8 mouse cellular contexts compared by ENCODE assay signal in the genomic region with DNA sequence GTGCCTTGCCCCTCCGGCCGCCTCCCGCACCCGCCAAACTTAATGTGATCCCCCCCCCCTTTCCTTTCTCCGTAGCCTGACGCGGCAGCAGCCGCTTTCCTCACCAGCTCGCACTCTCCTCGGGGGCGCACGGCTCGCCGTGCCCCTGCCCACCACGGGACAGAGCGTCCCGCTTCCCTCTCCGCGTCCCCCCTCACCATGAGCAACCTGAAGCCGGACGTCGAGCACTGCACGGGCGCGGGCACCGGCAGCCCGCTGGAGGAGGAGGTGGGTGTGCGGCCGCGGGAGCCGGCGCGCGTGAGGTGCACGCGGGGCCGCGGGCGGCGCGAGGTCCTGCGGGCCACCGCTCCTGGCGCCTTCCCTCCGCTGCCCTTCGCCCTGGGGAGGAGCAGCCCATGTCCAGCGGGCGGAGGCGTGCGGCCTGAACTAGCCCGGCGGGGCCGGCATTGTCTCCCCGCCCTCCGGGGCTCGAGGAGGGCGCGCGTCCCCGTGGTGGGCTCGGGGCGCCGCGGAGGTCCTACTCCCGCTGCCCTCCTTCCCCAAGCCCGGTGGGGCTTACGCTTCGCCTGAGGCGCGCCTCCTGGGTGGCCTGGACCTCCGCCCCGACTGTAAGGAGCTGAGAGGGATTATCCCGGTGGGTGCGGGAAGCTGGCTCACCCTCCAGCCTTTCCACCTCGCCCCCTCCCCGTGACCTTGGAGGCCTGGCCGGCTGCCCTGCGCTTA. TPM values are rescaled to one million over a fixed set of nuclear protein-coding genes. Genes with fewer than 3 reads are reported as not detected.
DNase-seq lines count a peak whose midpoint lies in the region; ATAC-seq and TF ChIP-seq lines count a peak whose summit lies in the region.

No protein-coding gene starts in this region.

- 3% methylated on average over 75 of the region's 78 CpGs for WGBS in bone marrow, adult 2 months
- WGBS in lung, embryonic 15.5 days, result under 1% methylated on average over 67 of the region's 78 CpGs

- H3K4me3 ChIP-seq in bone marrow, adult 2 months (replicated peaks; ENCODE audit: control insufficient read depth, low read depth, low read length), result peak overlapping the region; percentile 50
- H3K4me3 ChIP-seq in lung, embryonic 15.5 days, result peak overlapping the region; percentile 75

- no peaks in the 10 kb centered on the region for H3K4me1 ChIP-seq in bone marrow, adult 2 months (ENCODE audit: control insufficient read depth, insufficient read depth, low read length)
- H3K4me1 ChIP-seq in lung, embryonic 15.5 days, result peaks cover 16% of the 10 kb centered on the region

- H3K27ac ChIP-seq in bone marrow, adult 2 months (ENCODE audit: control insufficient read depth, insufficient read depth, low read depth, low read length, poor library complexity), result peak overlapping the region; percentile 27; the same call in 1 of the 2 replicates
- H3K27ac ChIP-seq in lung, embryonic 15.5 days, result peak overlapping the region; percentile 45

- peak; percentile 55 for DNase-seq in ovary, postnatal 36 days (ENCODE audit: low spot score)
- no peak for DNase-seq in ovary, postnatal 10 days (ENCODE audit: low spot score)
- DNase-seq in heart, adult 18-20 months, result peak; percentile 45 to 66
- DNase-seq in kidney, adult 18-20 months, result peak; percentile 77
- DNase-seq in retina, postnatal 7 days (ENCODE audit: low read depth, low spot score), result peak; percentile 58
- DNase-seq in MN1 (ENCODE audit: low spot score), result no peak

- TF ChIP-seq CTCF in bone marrow, adult 2 months (IDR thresholded peaks at IDR 0.05; ENCODE audit: control insufficient read depth, insufficient read depth, low read length), result no peak

- H3K36me3 ChIP-seq in lung, embryonic 15.5 days, result no peaks in the 10 kb centered on the region

- H3K9me3 ChIP-seq in lung, embryonic 15.5 days, result no peaks in the 10 kb centered on the region

- H3K9ac ChIP-seq in lung, embryonic 15.5 days, result peak overlapping the region; percentile 64

- TF ChIP-seq POLR2A in bone marrow, adult 2 months (IDR thresholded peaks at IDR 0.05; ENCODE audit: borderline replicate concordance, control insufficient read depth, low read depth, low read length), result no peak

- peak overlapping the region; percentile 99 for H3K4me2 ChIP-seq in lung, embryonic 15.5 days

- peak; percentile 79 for ATAC-seq in lung, embryonic 15.5 days (ENCODE audit: borderline replicate concordance, extremely low read depth, low FRiP score, low TSS enrichment)

- H3K27me3 ChIP-seq in lung, embryonic 15.5 days, result peaks cover 43% of the 10 kb centered on the region

RNA-seq across cellular contexts. Expression of a gene that starts 1.3 kb away (rescaled TPM):
- 32.3 and 68.4 TPM in 2 replicates for polyA plus RNA-seq in bone marrow, adult 2 months (2011; ENCODE audit: insufficient read depth, insufficient read length, low replicate concordance, missing spikeins)
- total RNA-seq in heart, adult 18-20 months (2021), result 10 to 100 TPM; 29.7 to 30.8 TPM
- 15.1 and 16.6 TPM in 2 replicates for polyA plus RNA-seq in lung, embryonic 15.5 days (2015; fragmentation: Nextera tagmentation; extraction: Ambion mirVana)

RNA-seq across cellular contexts. Expression of a gene that starts 37.0 kb away (rescaled TPM):
- 22.1 and 34.0 TPM in 2 replicates for polyA plus RNA-seq in bone marrow, adult 2 months (2011; ENCODE audit: insufficient read depth, insufficient read length, low replicate concordance, missing spikeins)
- 100 to 1,000 TPM; 201 to 238 TPM for total RNA-seq in heart, adult 18-20 months (2021)
- 396 and 422 TPM in 2 replicates for polyA plus RNA-seq in lung, embryonic 15.5 days (2015; fragmentation: Nextera tagmentation; extraction: Ambion mirVana)

RNA-seq across cellular contexts. Expression of a gene that starts 43.8 kb away (rescaled TPM):
- polyA plus RNA-seq in bone marrow, adult 2 months (2011; ENCODE audit: insufficient read depth, insufficient read length, low replicate concordance, missing spikeins), result 16.5 and 29.8 TPM in 2 replicates
- not detected for total RNA-seq in heart, adult 18-20 months (2021)
- 16.6 and 19.0 TPM in 2 replicates for polyA plus RNA-seq in lung, embryonic 15.5 days (2015; fragmentation: Nextera tagmentation; extraction: Ambion mirVana)

RNA-seq across cellular contexts. Expression of a gene that starts 51.0 kb away (rescaled TPM):
- polyA plus RNA-seq in bone marrow, adult 2 months (2011; ENCODE audit: insufficient read depth, insufficient read length, low replicate concordance, missing spikeins), result 25.7 and 55.0 TPM in 2 replicates
- total RNA-seq in heart, adult 18-20 months (2021), result 1 to 10 TPM; 8.8 to 9.3 TPM
- polyA plus RNA-seq in lung, embryonic 15.5 days (2015; fragmentation: Nextera tagmentation; extraction: Ambion mirVana), result 21.7 TPM in 2 replicates

Comparison
In these comparisons a context has a peak if more than half of its experiments do, and no peak if none do; other contexts are left out.
1. DNase-seq: peak in ovary, postnatal 36 days (single experiment), heart, adult 18-20 months (2 of 2), kidney, adult 18-20 months (single experiment) and retina, postnatal 7 days (single experiment); none in ovary, postnatal 10 days (single experiment) and MN1 (single experiment).
2. RNA of a gene that starts 37.0 kb away (polyA plus RNA-seq): 396 to 422 TPM in lung, embryonic 15.5 days; 22.1 to 34.0 TPM in bone marrow, adult 2 months; every median in the first group is over 10 times any median in the second.